Mouse (Mus musculus) ES-E14 (cell line): Measurements from ENCODE around the gene Hoxb4. TPM values are rescaled to one million over a fixed set of nuclear protein-coding genes. Genes with fewer than 3 reads are reported as not detected.

Experiments
- DNase-seq: peaks from one replicate; pipeline ENCODE4 v3.0.0-alpha.2; 2013; ENCODE audit warnings: low read depth, low spot score
- H3K27ac ChIP-seq: 2 replicates; pipeline ENCODE4 v1.5.1; 2012; ENCODE audit warnings: low read depth, mild to moderate bottlenecking, low read length, moderate library complexity, mixed read lengths; ENCODE audit not compliant: poor library complexity, insufficient read depth, severe bottlenecking
- H3K36me3 ChIP-seq: 2 replicates; pipeline ENCODE4 v1.6.1; 2012; ENCODE audit warnings: mild to moderate bottlenecking, low read length, moderate library complexity, mixed read lengths; ENCODE audit not compliant: control insufficient read depth, poor library complexity, insufficient read depth, severe bottlenecking
- H3K4me1 ChIP-seq, 2 experiments: fragments of 150-350 bp in 1 of 2; sonication (generic) in 1 of 2; 2 replicates each; pipeline ENCODE4 v1.6.1; 2012; ENCODE audit warnings: low read length in 2 of 2, mild to moderate bottlenecking in 1 of 2, mixed read lengths in 1 of 2; ENCODE audit not compliant: control insufficient read depth in 2 of 2, insufficient read depth in 2 of 2, poor library complexity in 1 of 2
- H3K4me3 ChIP-seq, 2 experiments: fragments of 150-350 bp in 1 of 2; sonication (generic) in 1 of 2; 2 replicates each; pipeline ENCODE4 v1.5.1; 2012; ENCODE audit warnings: low read length in 2 of 2, low read depth in 1 of 2, mild to moderate bottlenecking in 1 of 2, mixed read lengths in 1 of 2; ENCODE audit not compliant: insufficient read depth in 1 of 2, poor library complexity in 1 of 2, severe bottlenecking in 1 of 2
- H3K9ac ChIP-seq: 2 replicates; pipeline ENCODE4 v1.6.1; 2012; ENCODE audit warnings: low read depth, mild to moderate bottlenecking, low read length, mixed read lengths; ENCODE audit not compliant: poor library complexity, insufficient read depth, severe bottlenecking
- H3K9me3 ChIP-seq: fragments of 150-350 bp; sonication (generic); 2 replicates; pipeline ENCODE4 v1.6.1; 2012; ENCODE audit warnings: low read depth, mild to moderate bottlenecking, low read length; ENCODE audit not compliant: control insufficient read depth, insufficient read depth
- CHD2 ChIP-seq: IDR thresholded peaks from 2 replicates; pipeline ENCODE4 v1.6.1; 2014; ENCODE audit warnings: mild to moderate bottlenecking, low read depth, low read length, inconsistent platforms
- HCFC1 ChIP-seq: IDR thresholded peaks from 2 replicates; pipeline ENCODE4 v1.6.1; 2012; ENCODE audit warnings: low read length, inconsistent platforms, borderline replicate concordance; ENCODE audit not compliant: insufficient read depth
- MAFK ChIP-seq: IDR thresholded peaks from 2 replicates; pipeline ENCODE4 v1.6.1; 2014; ENCODE audit warnings: mild to moderate bottlenecking, low read depth, low read length, inconsistent platforms; ENCODE audit not compliant: insufficient read depth
- ZC3H11A ChIP-seq: IDR thresholded peaks from 2 replicates; pipeline ENCODE4 v1.6.1; 2012; ENCODE audit warnings: low read depth, mild to moderate bottlenecking, inconsistent platforms, low read length, borderline replicate concordance
- ZNF384 ChIP-seq: IDR thresholded peaks from 2 replicates; pipeline ENCODE4 v1.6.1; 2012; ENCODE audit warnings: low read depth, low read length, inconsistent platforms
- in situ Hi-C, 2 experiments: fragments of 600-800 bp; cut with MboI; formaldehyde crosslinking; loops; one replicate each; pipeline ENCODE4 v1.15.1; 2025; ENCODE audit warnings: low sequenced_read_pairs in 2 of 2, inconsistent platforms in 1 of 2; ENCODE audit not compliant: unreplicated experiment in 2 of 2
- total RNA-seq: library from RNA; depleted of rRNA; stranded (reverse); fragments of 300-350 nt; gene quantifications from 2 replicates; pipeline ENCODE4 v1.2.3, GENCODE M21; 2012

The Hoxb4 gene
- total RNA-seq, 1 experiment = 1.2 TPM

GRCm38 (mm10) chr11:96272024-96272921 lies 45.8 kb upstream of the Hoxb4 start:
- in situ Hi-C loops = no loop called here
- Histone ChIP-seq H3K9ac (peak overlapping the region; percentile 55; the same call in 1 of the 2 replicates), H3K4me1 (peaks cover 0 to 8% of the 10 kb centered on the region in 2 experiments; a peak in 2 of 4 replicates), H3K27ac (no peak overlapping the region), H3K9me3 (no peaks in the 10 kb centered on the region), H3K36me3 (no peaks in the 10 kb centered on the region), H3K4me3 (peak overlapping the region; percentile 25 to 50)
- no peak for DNase-seq
- TF ChIP-seq HCFC1 = no peak

GRCm38 (mm10) chr11:96274428-96274827 lies 43.6 kb upstream of the Hoxb4 start:
- H3K9ac ChIP-seq = no peak overlapping the region
- H3K9me3 ChIP-seq = no peaks in the 10 kb centered on the region
- TF ChIP-seq CHD2 (no peak), ZNF384 (no peak), HCFC1 (no peak), ZC3H11A (no peak), MAFK (no peak)
- in situ Hi-C loops = no loop called here
- DNase-seq = no peak
- H3K4me1 ChIP-seq = peaks cover 0 to 8% of the 10 kb centered on the region in 2 experiments; a peak in 2 of 4 replicates
- no peaks in the 10 kb centered on the region for H3K36me3 ChIP-seq
- H3K4me3 ChIP-seq = no peak overlapping the region
- H3K27ac ChIP-seq = no peak overlapping the region

- Histone ChIP-seq H3K36me3 (no peaks in the 10 kb centered on the region), H3K9ac (no peak overlapping the region), H3K27ac (no peak overlapping the region), H3K9me3 (no peaks in the 10 kb centered on the region), H3K4me1 (peaks cover 0 to 4% of the 10 kb centered on the region in 2 experiments; a peak in 2 of 4 replicates), H3K4me3 (no peak overlapping the region)
- no peak for DNase-seq
- in situ Hi-C loops = loop anchor here in 1 of 2 experiments (25.0 kb wide), 1 partner anchor 586 kb away; no protein-coding TSS in a partner anchor
- TF ChIP-seq ZNF384 = no peak
- TF ChIP-seq MAFK = no peak
- no peak for TF ChIP-seq HCFC1
- TF ChIP-seq CHD2 = no peak
- no peak for TF ChIP-seq ZC3H11A
Measured at GRCm38 (mm10) chr11:96275896-96276295, 42.2 kb upstream of the Hoxb4 start.

- Histone ChIP-seq H3K36me3 (no peaks in the 10 kb centered on the region), H3K4me3 (no peak overlapping the region), H3K4me1 (no peaks in the 10 kb centered on the region), H3K9me3 (no peaks in the 10 kb centered on the region), H3K27ac (no peak overlapping the region), H3K9ac (no peak overlapping the region)
- DNase-seq = no peak
- in situ Hi-C loops = loop anchor here in 1 of 2 experiments (25.0 kb wide), 1 partner anchor 585 kb away; no protein-coding TSS in a partner anchor
- TF ChIP-seq MAFK = no peak
- no peak for TF ChIP-seq CHD2
- TF ChIP-seq ZC3H11A = no peak
- TF ChIP-seq HCFC1 = no peak
- TF ChIP-seq ZNF384 = no peak
Measured at GRCm38 (mm10) chr11:96277151-96278044, 40.7 kb upstream of the Hoxb4 start.
